Mouse (Mus musculus): ENCODE measurements at regions not wholly inside any gene's neighbourhood (a gene's known extent, or its start where the extent isn't known, plus 50 kb on each side); places are given as distances from the start of the nearest gene placed in this dataset.
A peak's percentile ranks its signal among the peaks of the same experiment; 100 is the strongest.

DNA sequence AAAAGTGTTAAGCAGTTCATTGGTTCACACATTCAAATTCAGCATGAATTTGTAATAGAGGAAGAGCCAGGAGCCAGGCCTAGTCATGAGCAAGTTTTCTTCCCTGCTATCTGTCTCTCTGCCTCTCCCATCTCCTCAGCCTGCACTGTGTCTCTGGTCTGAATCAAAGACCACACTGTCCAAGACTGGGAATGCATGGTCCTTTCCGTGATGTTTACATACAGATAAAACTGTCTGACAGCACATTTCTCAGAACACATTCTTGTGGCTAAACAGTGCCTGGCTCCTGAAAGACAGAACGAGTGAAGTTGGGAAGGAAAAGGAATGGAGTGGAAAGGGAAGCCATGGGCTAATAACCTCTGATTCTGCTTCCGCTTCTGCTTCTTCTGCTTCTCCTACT lies 183.0 kb upstream of the Lmcd1 start:
- Histone ChIP-seq H3K4me1 (ENCODE audit: control insufficient read depth, insufficient read depth, low read length) (no peaks in the 10 kb centered on the region), H3K4me3 (ENCODE audit: insufficient read depth, low read length) (no peak overlapping the region), H3K27ac (ENCODE audit: insufficient read depth, low read length) (no peak overlapping the region)
- TF ChIP-seq POLR2A (IDR thresholded peaks at IDR 0.05; ENCODE audit: extremely low read depth, insufficient read depth, low read length) = no peak
- TF ChIP-seq CTCF (IDR thresholded peaks at IDR 0.05; ENCODE audit: extremely low read depth, insufficient read depth, low read length) = no peak

DNA sequence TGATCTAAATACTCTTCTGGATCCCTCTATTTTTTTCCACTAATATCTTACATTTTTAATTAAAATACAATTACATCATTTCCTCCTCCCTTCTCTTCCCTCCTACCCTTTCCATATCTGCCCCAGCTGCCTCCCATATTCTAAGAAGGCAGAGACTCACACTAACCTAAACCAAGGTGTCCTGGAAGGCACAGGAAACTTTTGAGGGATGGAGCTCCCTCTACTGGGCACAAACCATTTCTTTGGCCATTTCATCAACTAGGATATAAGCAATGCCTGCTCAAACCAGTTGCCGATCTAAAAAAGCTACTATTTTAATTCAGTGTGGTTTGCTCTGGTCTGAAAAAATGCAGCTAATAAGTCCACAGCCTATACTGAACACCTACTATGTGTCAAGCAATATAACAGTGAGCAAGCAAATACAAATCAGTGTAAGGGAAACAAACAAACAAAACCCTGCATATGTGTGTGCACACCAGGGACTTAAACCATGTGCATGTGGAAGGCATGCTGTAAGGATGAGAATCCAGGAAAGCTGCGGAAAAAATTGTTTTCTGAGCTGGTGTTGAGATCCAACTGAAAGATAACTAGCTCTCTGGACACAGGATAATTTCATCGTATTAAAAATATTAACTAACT lies 182.3 kb upstream of the Lmcd1 start:
- Histone ChIP-seq H3K4me1 (ENCODE audit: control insufficient read depth, insufficient read depth, low read length) (no peaks in the 10 kb centered on the region), H3K27ac (ENCODE audit: insufficient read depth, low read length) (no peak overlapping the region), H3K4me3 (ENCODE audit: insufficient read depth, low read length) (no peak overlapping the region)
- no peak for TF ChIP-seq POLR2A (IDR thresholded peaks at IDR 0.05; ENCODE audit: extremely low read depth, insufficient read depth, low read length)
- peak; percentile 75 for TF ChIP-seq CTCF (IDR thresholded peaks at IDR 0.05; ENCODE audit: extremely low read depth, insufficient read depth, low read length)

DNA sequence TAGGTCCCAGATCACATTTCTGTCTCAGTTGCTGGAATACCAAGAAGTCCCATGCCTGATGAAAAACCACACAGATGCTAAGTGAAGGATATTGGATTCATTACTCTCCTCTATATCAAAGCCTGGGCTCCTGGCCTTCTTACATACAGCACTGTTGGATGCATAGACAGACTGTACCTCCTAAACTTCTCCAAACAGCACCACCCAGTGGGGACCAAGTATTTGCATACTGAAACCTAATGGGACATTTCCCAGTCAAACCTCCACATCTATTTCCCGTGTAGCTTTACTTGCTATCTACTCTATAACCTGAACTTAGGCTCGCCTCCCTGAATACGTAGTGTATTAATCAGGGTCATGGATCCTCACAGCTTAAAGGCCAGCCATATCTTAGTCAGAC lies 180.3 kb upstream of the Lmcd1 start:
- Histone ChIP-seq H3K27ac (ENCODE audit: insufficient read depth, low read length) (no peak overlapping the region), H3K4me3 (ENCODE audit: insufficient read depth, low read length) (no peak overlapping the region), H3K4me1 (ENCODE audit: control insufficient read depth, insufficient read depth, low read length) (no peaks in the 10 kb centered on the region)
- TF ChIP-seq CTCF (IDR thresholded peaks at IDR 0.05; ENCODE audit: extremely low read depth, insufficient read depth, low read length) (peak; percentile 23; the same call in 1 of the 2 replicates), POLR2A (IDR thresholded peaks at IDR 0.05; ENCODE audit: extremely low read depth, insufficient read depth, low read length) (no peak)

DNA sequence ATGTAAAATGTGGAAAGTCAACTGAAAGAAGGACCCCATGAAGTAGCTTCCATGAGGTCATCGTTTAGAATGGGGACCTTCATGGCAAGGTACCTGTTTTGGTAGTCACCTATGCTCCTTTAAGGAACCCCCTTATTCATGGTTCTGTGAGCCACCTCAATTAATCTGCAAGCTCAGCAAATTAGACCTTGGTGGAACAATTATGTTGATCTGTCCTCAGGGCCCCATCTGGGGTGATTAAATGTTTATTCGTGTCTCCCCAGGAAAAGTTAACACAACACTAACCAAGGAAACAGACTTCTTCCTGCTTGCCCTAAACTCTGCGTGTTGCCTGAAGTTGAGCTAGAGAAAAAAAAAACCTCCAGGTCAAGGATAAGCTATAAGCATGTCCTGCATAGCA lies 175.9 kb upstream of the Lmcd1 start:
- TF ChIP-seq CTCF (IDR thresholded peaks at IDR 0.05; ENCODE audit: extremely low read depth, insufficient read depth, low read length) = no peak
- TF ChIP-seq POLR2A (IDR thresholded peaks at IDR 0.05; ENCODE audit: extremely low read depth, insufficient read depth, low read length) = no peak
- Histone ChIP-seq H3K4me3 (ENCODE audit: insufficient read depth, low read length) (no peak overlapping the region), H3K27ac (ENCODE audit: insufficient read depth, low read length) (no peak overlapping the region), H3K4me1 (ENCODE audit: control insufficient read depth, insufficient read depth, low read length) (no peaks in the 10 kb centered on the region)

DNA sequence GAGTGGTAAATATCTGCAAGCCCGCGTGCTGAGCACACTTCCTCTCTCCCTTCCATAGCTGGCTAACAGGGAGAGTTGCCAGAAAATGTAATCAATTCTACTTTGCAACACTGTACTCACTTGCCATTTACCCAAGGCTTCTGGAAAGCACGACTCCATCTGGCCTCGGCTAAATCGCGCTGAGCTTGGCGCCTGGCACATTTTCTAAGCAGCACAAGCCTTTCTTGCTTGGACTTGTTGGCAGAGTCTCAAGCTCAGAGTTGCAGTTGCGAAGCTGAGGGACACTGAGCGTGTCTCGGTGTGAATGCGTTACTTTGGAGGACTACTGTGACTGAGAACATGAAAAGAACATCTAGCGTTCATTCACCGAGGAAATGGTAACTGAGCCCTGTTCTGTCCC lies 164.9 kb upstream of the Lmcd1 start:
- H3K27ac ChIP-seq (ENCODE audit: insufficient read depth, low read length) = no peak overlapping the region

DNA sequence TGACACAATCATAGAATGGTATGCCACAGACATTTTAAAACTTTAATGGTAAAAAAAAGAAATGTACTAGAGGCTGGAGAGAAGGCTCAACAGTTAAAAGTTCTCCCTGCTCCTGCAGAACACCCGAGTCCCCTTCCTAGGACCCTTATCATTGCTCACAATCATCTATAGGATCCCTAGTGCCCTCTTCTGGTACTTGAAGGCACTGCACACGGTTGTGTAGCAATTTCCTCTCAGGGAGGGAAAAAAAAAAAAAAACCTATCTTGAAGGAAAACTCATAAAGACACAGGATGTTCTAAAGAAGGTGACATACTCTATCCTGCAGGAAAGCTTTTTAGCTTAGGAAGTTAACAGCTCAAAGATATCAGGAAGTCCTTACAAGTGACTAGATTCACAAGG lies 154.4 kb upstream of the Lmcd1 start:
- TF ChIP-seq POLR2A (IDR thresholded peaks at IDR 0.05; ENCODE audit: extremely low read depth, insufficient read depth, low read length) (no peak), CTCF (IDR thresholded peaks at IDR 0.05; ENCODE audit: extremely low read depth, insufficient read depth, low read length) (no peak)
- no peaks in the 10 kb centered on the region for H3K4me1 ChIP-seq (ENCODE audit: control insufficient read depth, insufficient read depth, low read length)
- no peak overlapping the region for H3K4me3 ChIP-seq (ENCODE audit: insufficient read depth, low read length)
- H3K27ac ChIP-seq (ENCODE audit: insufficient read depth, low read length) = no peak overlapping the region

More for the DNA sequence above, 164.9 kb upstream of the Lmcd1 start:
- Histone ChIP-seq H3K4me1 (ENCODE audit: control insufficient read depth, insufficient read depth, low read length) (no peaks in the 10 kb centered on the region), H3K4me3 (ENCODE audit: insufficient read depth, low read length) (no peak overlapping the region)
- no peak for TF ChIP-seq POLR2A (IDR thresholded peaks at IDR 0.05; ENCODE audit: extremely low read depth, insufficient read depth, low read length)
- no peak for TF ChIP-seq CTCF (IDR thresholded peaks at IDR 0.05; ENCODE audit: extremely low read depth, insufficient read depth, low read length)

DNA sequence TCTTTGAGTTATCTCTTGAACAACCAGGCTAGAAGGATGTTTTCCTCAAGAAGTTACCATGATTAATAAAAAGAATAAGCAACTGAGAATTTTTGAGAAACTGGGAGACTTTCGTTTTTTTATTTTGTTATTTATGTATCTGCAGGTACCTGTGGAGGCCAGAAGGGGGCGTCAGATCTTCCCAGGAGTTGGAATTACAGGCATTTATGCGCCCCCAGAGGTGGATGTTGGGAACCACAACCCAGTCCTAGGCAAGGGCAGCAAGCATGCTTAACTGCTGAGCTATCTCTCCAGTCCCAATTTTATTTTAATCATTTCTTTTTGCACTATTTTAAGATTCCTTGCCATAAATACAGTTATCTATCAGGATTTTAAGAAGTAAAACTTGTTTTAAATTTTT lies 140.0 kb upstream of the Lmcd1 start:
- no peak overlapping the region for H3K27ac ChIP-seq (ENCODE audit: insufficient read depth, low read length)
- H3K4me3 ChIP-seq (ENCODE audit: insufficient read depth, low read length) = no peak overlapping the region
- TF ChIP-seq CTCF (IDR thresholded peaks at IDR 0.05; ENCODE audit: extremely low read depth, insufficient read depth, low read length) (peak; percentile 52), POLR2A (IDR thresholded peaks at IDR 0.05; ENCODE audit: extremely low read depth, insufficient read depth, low read length) (no peak)
- H3K4me1 ChIP-seq (ENCODE audit: control insufficient read depth, insufficient read depth, low read length) = no peaks in the 10 kb centered on the region

DNA sequence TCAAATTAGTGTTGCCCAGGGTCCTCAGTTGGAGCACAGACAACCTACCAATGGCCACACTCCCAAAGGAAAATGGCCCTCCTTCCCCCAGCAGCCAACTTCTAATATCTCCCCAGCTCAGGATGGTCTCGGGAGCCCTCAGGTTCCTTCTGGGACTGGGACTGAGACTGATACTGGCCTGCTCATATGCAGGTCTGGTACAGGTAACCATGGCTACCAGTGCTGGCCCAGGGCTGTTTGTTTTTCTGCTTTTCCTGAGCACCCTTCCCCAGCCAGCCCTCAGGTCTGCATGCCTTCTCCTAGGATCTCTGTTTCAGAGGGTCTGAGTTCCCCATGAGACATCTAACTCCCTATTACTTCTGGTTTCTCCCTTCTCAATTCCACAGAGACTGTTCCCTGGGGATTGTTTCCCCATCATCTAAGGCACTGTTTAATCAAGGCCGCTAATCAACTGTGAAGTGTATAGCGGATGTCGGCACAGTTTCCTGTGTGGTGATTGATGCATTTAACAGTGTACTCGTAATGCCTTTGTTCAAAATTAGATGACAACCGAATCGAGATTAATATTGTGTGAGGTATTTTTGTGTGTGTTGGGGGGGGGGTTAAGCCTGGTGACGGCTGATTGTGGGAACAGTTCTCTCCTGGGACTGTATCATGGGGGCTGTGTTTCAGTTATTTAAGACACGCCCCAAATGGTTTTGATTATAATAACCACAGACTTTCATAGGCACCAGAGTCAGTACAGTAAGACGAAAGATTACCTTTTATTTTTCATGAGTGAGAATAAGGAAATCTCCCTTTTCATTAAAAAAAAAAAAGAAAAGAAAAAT lies 120.8 kb upstream of the Lmcd1 start:
- no peak overlapping the region for H3K27ac ChIP-seq (ENCODE audit: insufficient read depth, low read length)
- no peak overlapping the region for H3K4me3 ChIP-seq (ENCODE audit: insufficient read depth, low read length)
- no peaks in the 10 kb centered on the region for H3K4me1 ChIP-seq (ENCODE audit: control insufficient read depth, insufficient read depth, low read length)
- TF ChIP-seq CTCF (IDR thresholded peaks at IDR 0.05; ENCODE audit: extremely low read depth, insufficient read depth, low read length) = no peak
- no peak for TF ChIP-seq POLR2A (IDR thresholded peaks at IDR 0.05; ENCODE audit: extremely low read depth, insufficient read depth, low read length)

DNA sequence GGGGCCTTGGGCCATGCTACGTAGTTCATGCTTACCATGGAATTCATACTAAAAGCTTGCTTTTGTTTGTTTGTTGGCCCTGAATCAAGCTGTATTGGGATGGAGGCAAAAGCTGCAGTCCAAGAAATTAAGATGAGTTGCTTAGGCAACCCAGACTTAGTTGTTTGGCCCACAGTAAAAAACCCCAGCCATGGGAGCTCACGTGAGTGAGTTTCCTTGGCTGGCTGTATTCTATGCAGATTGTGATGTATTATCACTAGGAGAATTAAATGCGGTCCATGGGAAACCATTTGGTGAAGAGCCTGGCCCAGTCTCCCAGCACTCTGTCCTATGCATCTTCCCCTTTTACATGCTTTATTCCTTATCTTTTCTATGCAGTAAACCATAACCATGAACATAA lies 106.1 kb upstream of the Lmcd1 start:
- TF ChIP-seq CTCF (IDR thresholded peaks at IDR 0.05; ENCODE audit: extremely low read depth, insufficient read depth, low read length) (no peak), POLR2A (IDR thresholded peaks at IDR 0.05; ENCODE audit: extremely low read depth, insufficient read depth, low read length) (no peak)
- no peaks in the 10 kb centered on the region for H3K4me1 ChIP-seq (ENCODE audit: control insufficient read depth, insufficient read depth, low read length)
- no peak overlapping the region for H3K4me3 ChIP-seq (ENCODE audit: insufficient read depth, low read length)
- H3K27ac ChIP-seq (ENCODE audit: insufficient read depth, low read length) = no peak overlapping the region

DNA sequence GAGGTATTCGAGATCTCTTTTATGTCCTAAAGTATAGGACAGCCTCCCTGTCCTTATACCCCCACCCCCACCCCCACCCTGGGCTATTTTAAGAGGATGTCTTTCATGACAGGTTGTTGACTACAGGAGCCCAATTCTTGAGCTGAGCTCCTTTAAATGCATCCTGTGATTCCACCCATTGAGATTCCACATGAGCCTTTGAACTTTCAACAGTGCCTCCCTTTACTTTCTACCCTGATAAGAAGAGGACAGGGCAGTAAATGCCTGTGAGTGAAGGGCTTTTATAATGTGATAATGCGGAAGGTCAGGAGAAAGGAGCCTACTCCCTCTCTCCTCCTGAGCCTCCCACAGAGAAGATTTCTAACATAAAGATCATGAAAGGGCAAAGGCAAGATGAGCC lies 97.2 kb upstream of the Lmcd1 start:
- H3K4me3 ChIP-seq (ENCODE audit: insufficient read depth, low read length) = no peak overlapping the region
- TF ChIP-seq CTCF (IDR thresholded peaks at IDR 0.05; ENCODE audit: extremely low read depth, insufficient read depth, low read length) = no peak
- no peak for TF ChIP-seq POLR2A (IDR thresholded peaks at IDR 0.05; ENCODE audit: extremely low read depth, insufficient read depth, low read length)
- H3K4me1 ChIP-seq (ENCODE audit: control insufficient read depth, insufficient read depth, low read length) = no peaks in the 10 kb centered on the region
- no peak overlapping the region for H3K27ac ChIP-seq (ENCODE audit: insufficient read depth, low read length)
